Mouse (Mus musculus) liver, embryonic 16.5 days (tissue): ENCODE results near the gene Pld2. TPM values are rescaled to one million over a fixed set of nuclear protein-coding genes. Genes with fewer than 3 reads are reported as not detected.
A peak's percentile ranks its signal among the peaks of the same experiment; 100 is the strongest.

Experiments used
- ATAC-seq: fragments of 200-750 bp; cut with Nextera tagmentation; 2 replicates; pipeline ENCODE4 v1.8.0; 2017; ENCODE audit warnings: low read depth, mild to moderate bottlenecking, moderate number of reproducible peaks, moderate library complexity
- H3K27ac ChIP-seq: fragments of 300-500 bp; sonication (generic); 2 replicates; pipeline ENCODE4 v1.5.1; 2014; ENCODE audit warnings: mild to moderate bottlenecking, low read length
- H3K27me3 ChIP-seq: fragments of 300-500 bp; sonication (generic); 2 replicates; pipeline ENCODE4 v1.6.1; 2014; ENCODE audit warnings: low read depth, low read length, mixed read lengths; ENCODE audit not compliant: control insufficient read depth, insufficient read depth
- H3K36me3 ChIP-seq: fragments of 300-500 bp; sonication (generic); 2 replicates; pipeline ENCODE4 v1.6.1; 2014; ENCODE audit warnings: mild to moderate bottlenecking; ENCODE audit not compliant: control insufficient read depth, insufficient read depth
- H3K4me1 ChIP-seq: fragments of 300-500 bp; sonication (generic); 2 replicates; pipeline ENCODE4 v1.6.1; 2014; ENCODE audit warnings: low read depth, low read length, mixed read lengths; ENCODE audit not compliant: control insufficient read depth
- H3K4me2 ChIP-seq: fragments of 300-500 bp; sonication (generic); 2 replicates; pipeline ENCODE4 v1.6.1; 2014; ENCODE audit warnings: low read depth, low read length, mixed read lengths
- H3K4me3 ChIP-seq: fragments of 300-500 bp; sonication (generic); 2 replicates; pipeline ENCODE4 v1.5.1; 2014; ENCODE audit warnings: low read depth, mild to moderate bottlenecking, low read length
- H3K9ac ChIP-seq: fragments of 300-500 bp; sonication (generic); 2 replicates; pipeline ENCODE4 v1.6.1; 2014; ENCODE audit warnings: low read depth, low read length
- H3K9me3 ChIP-seq: fragments of 300-500 bp; sonication (generic); replicated peaks from 2 replicates; pipeline ENCODE4 v1.6.1; 2016; ENCODE audit warnings: low read length; ENCODE audit not compliant: control insufficient read depth
- WGBS: fragments of 180-500 bp; shearing (Covaris S2); extraction: QIAGEN DNeasy Blood & Tissue Kit; methylation state at CpG from one replicate; pipeline ENCODE4 v1.1.7; 2014; ENCODE audit not compliant: insufficient replicate concordance; 5-methylcytosine and 5-hydroxymethylcytosine counted together
- polyA plus RNA-seq: library from polyadenylated mRNA; unstranded; fragments of >200 nt; fragmentation: Nextera tagmentation; extraction: Ambion mirVana; gene quantifications from 2 replicates; pipeline ENCODE4 v1.2.1, GENCODE M21; 2015

The Pld2 gene
- polyA plus RNA-seq, 1 experiment from 2014 or later, result 2.1 TPM

- no peak overlapping the region for H3K9ac ChIP-seq
- no peaks in the 10 kb centered on the region for H3K9me3 ChIP-seq
- H3K27ac ChIP-seq, result 0 out of 2 replicates have a peak overlapping the region, but pooled peaks have one; percentile 17
- H3K4me1 ChIP-seq, result peaks cover 12% of the 10 kb centered on the region
- no peak overlapping the region for H3K4me2 ChIP-seq
- no peaks in the 10 kb centered on the region for H3K36me3 ChIP-seq
- WGBS, result 53% methylated on average over 9 of the region's 9 CpGs
- H3K27me3 ChIP-seq, result no peaks in the 10 kb centered on the region
- no peak overlapping the region for H3K4me3 ChIP-seq
- no peak for ATAC-seq
These were observed 40.0 kb downstream of the Pld2 start for GRCm38 (mm10) chr11:70579710-70580357.

- Histone ChIP-seq H3K9me3 (no peaks in the 10 kb centered on the region), H3K36me3 (no peaks in the 10 kb centered on the region), H3K4me3 (no peak overlapping the region), H3K4me1 (peaks cover 12% of the 10 kb centered on the region), H3K27me3 (no peaks in the 10 kb centered on the region), H3K4me2 (no peak overlapping the region), H3K9ac (no peak overlapping the region), H3K27ac (0 out of 2 replicates have a peak overlapping the region, but pooled peaks have one; percentile 17)
- no peak for ATAC-seq
- WGBS, result 33% methylated on average over 5 of the region's 5 CpGs
These were observed 40.5 kb downstream of the Pld2 start for GRCm38 (mm10) chr11:70580358-70580720.

DNA sequence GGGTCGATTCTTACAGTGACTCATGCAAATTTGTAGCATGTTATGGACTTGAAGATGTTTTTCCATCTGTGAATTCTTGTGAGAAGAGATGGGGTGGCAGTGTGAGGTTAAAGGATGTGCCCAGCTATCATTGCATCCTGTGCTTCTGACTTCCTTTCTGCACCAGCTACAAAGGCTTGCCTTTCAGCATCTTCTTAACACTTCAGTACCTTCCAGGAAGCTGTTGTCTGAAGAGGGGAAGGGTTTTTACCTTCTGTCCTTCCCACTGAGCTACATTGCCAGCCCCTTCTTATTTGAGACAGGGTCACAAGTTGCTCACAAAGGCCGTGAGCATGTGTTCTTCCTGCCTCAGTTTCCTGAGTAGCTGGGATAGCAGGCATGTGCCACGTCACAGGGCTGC lies 41.1 kb downstream of the Pld2 start:
- H3K4me2 ChIP-seq, result no peak overlapping the region
- no peak overlapping the region for H3K9ac ChIP-seq
- H3K36me3 ChIP-seq, result no peaks in the 10 kb centered on the region
- no peaks in the 10 kb centered on the region for H3K27me3 ChIP-seq
- H3K4me1 ChIP-seq, result peaks cover 12% of the 10 kb centered on the region
- H3K27ac ChIP-seq, result no peak overlapping the region
- ATAC-seq, result no peak
- H3K9me3 ChIP-seq, result no peaks in the 10 kb centered on the region
- H3K4me3 ChIP-seq, result no peak overlapping the region
- 46% methylated on average over 3 of the region's 3 CpGs for WGBS

DNA sequence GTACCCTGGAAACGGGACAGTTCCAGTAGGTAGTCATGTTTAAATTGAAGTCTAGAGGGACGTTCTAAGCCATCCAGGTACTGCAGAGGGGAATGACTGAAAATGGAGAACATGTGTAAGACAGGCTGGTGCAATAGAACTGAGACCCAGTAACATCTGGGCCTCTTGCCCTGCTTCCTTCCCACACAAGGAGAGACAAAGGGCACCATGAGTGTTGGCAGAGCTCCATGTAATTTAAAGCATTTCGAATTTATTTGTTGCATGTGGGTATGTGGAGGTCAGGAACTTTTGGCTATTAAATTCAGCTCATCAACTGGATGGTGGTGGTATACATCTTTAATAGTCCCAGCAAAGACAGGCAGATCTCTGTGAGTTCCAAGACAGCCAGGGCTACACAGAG lies 42.3 kb downstream of the Pld2 start:
- H3K4me3 ChIP-seq, result no peak overlapping the region
- 43% methylated on average over 3 of the region's 3 CpGs for WGBS
- no peak overlapping the region for H3K9ac ChIP-seq
- H3K36me3 ChIP-seq, result no peaks in the 10 kb centered on the region
- H3K27ac ChIP-seq, result no peak overlapping the region
- H3K9me3 ChIP-seq, result no peaks in the 10 kb centered on the region
- ATAC-seq, result no peak
- no peaks in the 10 kb centered on the region for H3K27me3 ChIP-seq
- H3K4me2 ChIP-seq, result no peak overlapping the region
- peaks cover 23% of the 10 kb centered on the region for H3K4me1 ChIP-seq

- Histone ChIP-seq H3K4me2 (no peak overlapping the region), H3K27me3 (no peaks in the 10 kb centered on the region), H3K36me3 (no peaks in the 10 kb centered on the region), H3K9ac (no peak overlapping the region), H3K9me3 (no peaks in the 10 kb centered on the region), H3K27ac (no peak overlapping the region), H3K4me1 (peaks cover 24% of the 10 kb centered on the region), H3K4me3 (no peak overlapping the region)
- WGBS, result 30% methylated on average over 6 of the region's 6 CpGs
- no peak for ATAC-seq
These were observed 43.3 kb downstream of the Pld2 start for GRCm38 (mm10) chr11:70583022-70583714.

DNA sequence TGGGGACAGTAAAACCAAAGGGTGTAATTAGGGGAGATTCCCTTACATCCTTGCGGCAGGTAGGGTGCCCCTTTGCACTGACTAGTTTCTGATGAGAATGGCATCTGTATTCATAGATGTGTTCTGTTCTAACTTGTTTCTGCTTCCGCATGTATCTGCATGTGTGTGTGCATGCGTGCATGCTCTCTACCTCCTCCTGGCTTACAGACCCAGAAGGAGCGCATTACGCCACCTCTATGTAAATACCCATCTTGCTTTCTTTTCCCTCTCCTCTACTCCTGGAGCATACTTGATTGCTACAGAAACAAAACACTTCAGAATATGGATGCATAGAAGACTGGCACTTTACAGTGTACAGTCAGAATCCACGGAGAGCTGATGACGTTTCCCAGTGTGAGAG lies 43.9 kb downstream of the Pld2 start:
- Histone ChIP-seq H3K4me3 (no peak overlapping the region), H3K9me3 (no peaks in the 10 kb centered on the region), H3K27ac (no peak overlapping the region), H3K9ac (no peak overlapping the region), H3K4me2 (no peak overlapping the region), H3K4me1 (peaks cover 23% of the 10 kb centered on the region), H3K36me3 (no peaks in the 10 kb centered on the region), H3K27me3 (no peaks in the 10 kb centered on the region)
- ATAC-seq, result no peak
- WGBS, result 81% methylated on average over 7 of the region's 7 CpGs

- Histone ChIP-seq H3K4me1 (peaks cover 16% of the 10 kb centered on the region), H3K9ac (no peak overlapping the region), H3K4me2 (no peak overlapping the region), H3K27me3 (no peaks in the 10 kb centered on the region), H3K36me3 (no peaks in the 10 kb centered on the region), H3K27ac (no peak overlapping the region), H3K4me3 (no peak overlapping the region), H3K9me3 (no peaks in the 10 kb centered on the region)
- WGBS, result 62% methylated on average over 7 of the region's 7 CpGs
- no peak for ATAC-seq
These were observed 45.6 kb downstream of the Pld2 start for GRCm38 (mm10) chr11:70585457-70585856.

- Histone ChIP-seq H3K9me3 (no peaks in the 10 kb centered on the region), H3K27ac (no peak overlapping the region; the same call in 1 of the 2 replicates), H3K9ac (no peak overlapping the region), H3K4me2 (no peak overlapping the region), H3K36me3 (no peaks in the 10 kb centered on the region), H3K4me3 (no peak overlapping the region), H3K27me3 (no peaks in the 10 kb centered on the region), H3K4me1 (peaks cover 16% of the 10 kb centered on the region)
- no peak for ATAC-seq
- WGBS, result 67% methylated on average over 3 of the region's 3 CpGs
These were observed 46.4 kb downstream of the Pld2 start for GRCm38 (mm10) chr11:70586261-70586660.

- no peak for ATAC-seq
- 50% methylated on average over 5 of the region's 5 CpGs for WGBS
- Histone ChIP-seq H3K36me3 (no peaks in the 10 kb centered on the region), H3K4me1 (peaks cover 16% of the 10 kb centered on the region), H3K9me3 (no peaks in the 10 kb centered on the region), H3K4me3 (no peak overlapping the region), H3K9ac (no peak overlapping the region), H3K27me3 (no peaks in the 10 kb centered on the region), H3K27ac (no peak overlapping the region), H3K4me2 (no peak overlapping the region)
These were observed 47.1 kb downstream of the Pld2 start for GRCm38 (mm10) chr11:70586954-70587353.
